In genomic region chr11:61011736-61012294, GRCm38 (mm10) we compare ENCODE assay signal across 13 mouse cellular contexts. TPM values are rescaled to one million over a fixed set of nuclear protein-coding genes. Genes with fewer than 3 reads are reported as not detected.
DNase-seq lines count a peak whose midpoint lies in the region; ATAC-seq lines count a peak whose summit lies in the region.
"Had no signal": no experiment of that assay in that cellular context is flagged by ENCODE, and none has a peak within 500 bp of the region (broad histone marks: within the 10 kb centered on the region; RNA-seq: fewer than 3 reads in every experiment).

No protein-coding gene starts in this region.

- no peak overlapping the region for H3K4me3 ChIP-seq in heart, embryonic 15.5 days
- H3K4me3 ChIP-seq in embryonic facial prominence, embryonic 13.5 days: no peak overlapping the region
- no peak overlapping the region for H3K4me3 ChIP-seq in intestine, embryonic 16.5 days (ENCODE audit: low read length)
- H3K4me3 ChIP-seq: forebrain, embryonic 15.5 days; layer of hippocampus, adult 2 months; liver, embryonic 13.5 days had no signal

- H3K36me3 ChIP-seq in heart, embryonic 15.5 days: no peaks in the 10 kb centered on the region
- no peaks in the 10 kb centered on the region for H3K36me3 ChIP-seq in embryonic facial prominence, embryonic 13.5 days
- H3K36me3 ChIP-seq in intestine, embryonic 16.5 days (ENCODE audit: control insufficient read depth, insufficient read depth, low read length): no peaks in the 10 kb centered on the region
- H3K36me3 ChIP-seq: forebrain, embryonic 15.5 days; liver, embryonic 13.5 days had no signal

- intact Hi-C loops in heart, postnatal 25 days (cut with DNase I): no loop called here

- no peak overlapping the region for H3K9ac ChIP-seq in heart, embryonic 15.5 days
- H3K9ac ChIP-seq in embryonic facial prominence, embryonic 13.5 days: peak overlapping the region; percentile 21; the same call in 1 of the 2 replicates
- H3K9ac ChIP-seq in intestine, embryonic 16.5 days (ENCODE audit: low read depth, low read length): no peak overlapping the region
- H3K9ac ChIP-seq: forebrain, embryonic 15.5 days; liver, embryonic 13.5 days had no signal

- no peaks in the 10 kb centered on the region for H3K27me3 ChIP-seq in heart, embryonic 15.5 days
- peaks cover 11% of the 10 kb centered on the region; the same call in 1 of the 2 replicates for H3K27me3 ChIP-seq in embryonic facial prominence, embryonic 13.5 days
- H3K27me3 ChIP-seq in intestine, embryonic 16.5 days (replicated peaks; ENCODE audit: control insufficient read depth, insufficient read depth, low read length): no peaks in the 10 kb centered on the region
- H3K27me3 ChIP-seq: forebrain, embryonic 15.5 days had no signal

- H3K4me2 ChIP-seq in heart, embryonic 15.5 days: no peak overlapping the region
- no peak overlapping the region for H3K4me2 ChIP-seq in embryonic facial prominence, embryonic 13.5 days
- H3K4me2 ChIP-seq in intestine, embryonic 16.5 days (ENCODE audit: low read depth, low read length): no peak overlapping the region
- H3K4me2 ChIP-seq: forebrain, embryonic 15.5 days; liver, embryonic 13.5 days had no signal

- H3K9me3 ChIP-seq in heart, embryonic 15.5 days (replicated peaks): no peaks in the 10 kb centered on the region
- H3K9me3 ChIP-seq in embryonic facial prominence, embryonic 13.5 days: no peaks in the 10 kb centered on the region
- H3K9me3 ChIP-seq in intestine, embryonic 16.5 days (ENCODE audit: control insufficient read depth, low read length): no peaks in the 10 kb centered on the region
- H3K9me3 ChIP-seq: forebrain, embryonic 15.5 days; liver, embryonic 13.5 days had no signal

- ATAC-seq in heart, embryonic 15.5 days (replicated peaks; ENCODE audit: insufficient number of reproducible peaks, insufficient read depth, low FRiP score, low read depth): 0 out of 2 replicates have a peak, but pooled peaks have one; percentile 37
- no peak for ATAC-seq in embryonic facial prominence, embryonic 13.5 days (ENCODE audit: insufficient number of reproducible peaks, insufficient read depth, low FRiP score, low TSS enrichment, low read depth)
- no peak for ATAC-seq in intestine, embryonic 16.5 days
- ATAC-seq: forebrain, embryonic 15.5 days had no signal

- DNase-seq in heart, postnatal 25 days (ENCODE audit: low spot score): no peak
- DNase-seq in Muller cell, postnatal 12 days (ENCODE audit: inconsistent ontology term): peak; percentile 89
- peak; percentile 66 to 81 for DNase-seq in kidney, postnatal 36 days
- DNase-seq in frontal cortex, adult 2 months (ENCODE audit: extremely low spot score in 1 of 2, low spot score in 1 of 2): no peak
- DNase-seq in frontal cortex, postnatal 36 days (ENCODE audit: low spot score in 2 of 2): no peak
- DNase-seq: cerebellum, adult 8-10 months; liver, embryonic 13.5 days had no signal

- H3K4me1 ChIP-seq in heart, embryonic 15.5 days (replicated peaks): peaks cover 12% of the 10 kb centered on the region
- H3K4me1 ChIP-seq in embryonic facial prominence, embryonic 13.5 days: peaks cover 14% of the 10 kb centered on the region
- H3K4me1 ChIP-seq in intestine, embryonic 16.5 days (ENCODE audit: control insufficient read depth, insufficient read depth, low read length): 0 out of 2 replicates have a peak, but pooled peaks cover 2% of the 10 kb centered on the region
- H3K4me1 ChIP-seq: forebrain, embryonic 15.5 days; liver, embryonic 13.5 days had no signal

- no peak overlapping the region for H3K27ac ChIP-seq in heart, embryonic 15.5 days
- no peak overlapping the region for H3K27ac ChIP-seq in embryonic facial prominence, embryonic 13.5 days
- H3K27ac ChIP-seq in intestine, embryonic 16.5 days (ENCODE audit: low read length): no peak overlapping the region
- H3K27ac ChIP-seq: forebrain, embryonic 15.5 days; layer of hippocampus, adult 2 months; liver, embryonic 13.5 days had no signal

- 26% methylated on average over 9 of the region's 9 CpGs for WGBS in heart, embryonic 15.5 days
- WGBS in embryonic facial prominence, embryonic 13.5 days: 17% methylated on average over 9 of the region's 9 CpGs
- 40% methylated on average over 9 of the region's 9 CpGs for WGBS in intestine, embryonic 16.5 days

RNA-seq across cellular contexts. Expression of gene Kcnj12, which starts 10.5 kb away (rescaled TPM):
- 5.5 TPM in 2 replicates for polyA plus RNA-seq in heart, embryonic 15.5 days (2015; fragmentation: Nextera tagmentation; extraction: Ambion mirVana)
- 10 to 100 TPM; 25.2 to 28.6 TPM for total RNA-seq in heart, postnatal 25 days (2021)
- 0.20 and 0.21 TPM in 2 replicates for polyA plus RNA-seq in embryonic facial prominence, embryonic 13.5 days (2015; fragmentation: Nextera tagmentation; extraction: Ambion mirVana)
- 17.8 and 19.5 TPM in 2 replicates for polyA plus RNA-seq in frontal cortex, adult 2 months (2012; rRNA removed)
- 0.71 and 1.1 TPM in 2 replicates for polyA plus RNA-seq in intestine, embryonic 16.5 days (2015; fragmentation: Nextera tagmentation; extraction: Ambion mirVana)
- total RNA-seq: neutrophil, adult 5-6 weeks had no signal

Comparison
In these comparisons a context has a peak if more than half of its experiments do, and no peak if none do; other contexts are left out.
1. DNase-seq: peak in Muller cell, postnatal 12 days (single experiment) and kidney, postnatal 36 days (2 of 2); none in heart, postnatal 25 days (single experiment), frontal cortex, adult 2 months (0 of 2) and frontal cortex, postnatal 36 days (0 of 2).